Mouse (Mus musculus): ENCODE data around the gene Olfr70. TPM values are rescaled to one million over a fixed set of nuclear protein-coding genes. Genes with fewer than 3 reads are reported as not detected.

Gene Olfr70
- polyA plus RNA-seq, 1 experiment from 2014 or later: not detected

DNA sequence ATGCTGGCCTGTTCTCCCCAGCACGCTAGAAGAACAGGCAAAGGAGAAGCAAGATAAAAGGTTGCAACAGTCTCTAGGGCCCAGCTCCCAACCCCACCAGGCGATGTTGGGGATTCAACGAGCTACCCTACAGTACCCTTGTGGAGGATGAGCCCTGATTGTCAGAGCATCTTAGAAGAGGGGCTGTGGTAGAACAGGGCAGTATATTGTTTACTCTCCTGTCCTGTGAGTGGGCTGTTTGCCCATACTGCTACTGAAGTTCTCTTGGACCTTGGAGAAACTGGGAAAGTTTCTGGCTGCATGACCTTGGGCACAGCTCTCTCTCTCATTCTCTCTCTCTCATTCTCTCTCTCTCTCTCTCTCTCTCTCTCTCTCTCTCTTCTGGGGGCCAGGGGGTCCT is 28.5 kb upstream of the Olfr70 start:
- ATAC-seq (ENCODE audit: low read depth): no peak
- Histone ChIP-seq H3K4me1 (replicated peaks) (peaks cover 54% of the 10 kb centered on the region), H3K27ac (peak overlapping the region; percentile 64), H3K4me3 (replicated peaks) (no peak overlapping the region), H3K9me3 (replicated peaks) (no peaks in the 10 kb centered on the region), H3K4me2 (no peak overlapping the region), H3K27me3 (no peaks in the 10 kb centered on the region), H3K36me3 (no peaks in the 10 kb centered on the region), H3K9ac (no peak overlapping the region)
- WGBS (ENCODE audit: insufficient replicate concordance): 22% methylated on average over 3 of the region's 3 CpGs
- DNase-seq: no peak

DNA sequence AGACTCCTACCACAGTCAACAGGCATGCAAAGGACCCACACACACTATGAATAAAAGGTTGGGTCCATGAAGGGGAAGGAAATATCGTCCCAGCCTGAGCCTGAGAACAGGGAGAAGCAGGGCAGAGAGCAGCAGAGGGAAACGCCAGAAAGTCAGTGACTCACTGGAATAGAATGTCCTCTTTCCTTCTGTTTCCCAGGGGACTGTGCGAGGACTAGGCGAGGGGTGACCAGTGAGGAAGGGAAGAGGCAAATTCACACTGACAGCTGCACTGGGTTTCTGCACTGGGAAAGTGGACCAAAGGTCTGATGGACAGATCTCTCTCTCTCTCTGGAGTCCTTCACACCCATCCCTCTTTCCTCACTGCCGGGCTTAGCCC is 28.0 kb upstream of the Olfr70 start:
- H3K9me3 ChIP-seq (replicated peaks): no peaks in the 10 kb centered on the region
- no peak for DNase-seq

DNA sequence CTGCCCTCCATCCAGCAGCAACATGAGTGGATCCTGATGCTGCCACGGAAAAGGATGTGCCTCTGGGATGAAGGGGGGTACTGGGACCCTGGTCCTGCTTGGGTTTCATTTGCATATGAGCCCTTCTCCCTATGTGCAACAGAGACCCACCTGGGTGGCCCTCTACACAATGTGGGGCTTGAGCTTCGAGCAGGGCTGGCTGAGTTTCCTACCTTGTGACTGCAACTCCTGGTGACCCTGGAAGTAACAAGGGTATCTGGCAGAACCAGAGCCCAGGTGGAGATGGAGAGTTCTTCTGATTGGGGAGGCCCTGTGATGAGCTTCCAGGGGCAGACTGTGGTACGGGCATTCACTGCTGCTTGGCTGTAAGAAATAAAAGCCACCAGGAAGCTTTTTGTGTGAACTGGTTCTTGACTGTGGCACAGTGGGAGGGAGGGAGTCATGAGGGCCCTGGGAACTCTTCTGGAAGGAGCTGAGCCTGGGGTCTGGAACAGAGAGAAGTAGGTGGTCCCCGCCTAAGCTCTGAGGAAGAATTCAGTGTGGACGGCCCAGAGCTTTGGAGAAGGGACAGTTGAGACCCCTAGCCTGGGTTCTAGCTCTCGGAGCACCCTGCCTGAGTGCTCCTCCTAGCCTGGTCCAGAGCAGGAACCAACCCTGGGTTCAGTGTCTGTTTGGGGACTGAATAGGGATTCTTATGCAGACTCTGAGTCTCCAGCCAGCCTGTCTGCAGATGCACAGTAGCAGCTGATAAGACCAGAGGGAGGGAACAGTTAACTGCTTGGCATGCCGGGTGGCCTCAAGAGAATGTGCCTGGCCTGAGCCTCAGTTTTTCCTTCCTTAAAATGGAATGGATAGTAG is 27.3 kb upstream of the Olfr70 start:
- peak overlapping the region; percentile 64 for H3K27ac ChIP-seq
- no peaks in the 10 kb centered on the region for H3K27me3 ChIP-seq
- WGBS (ENCODE audit: insufficient replicate concordance): 41% methylated on average over 7 of the region's 7 CpGs
- peaks cover 54% of the 10 kb centered on the region for H3K4me1 ChIP-seq (replicated peaks)
- ATAC-seq (ENCODE audit: low read depth) (peak; percentile 60), DNase-seq (no peak)
- no peaks in the 10 kb centered on the region for H3K36me3 ChIP-seq
- no peak overlapping the region for H3K4me3 ChIP-seq (replicated peaks)
- H3K9ac ChIP-seq: peak overlapping the region; percentile 26; the same call in 1 of the 2 replicates
- H3K9me3 ChIP-seq (replicated peaks): no peaks in the 10 kb centered on the region
- H3K4me2 ChIP-seq: no peak overlapping the region

More for the DNA sequence above, 28.0 kb upstream of the Olfr70 start:
- Histone ChIP-seq H3K4me1 (replicated peaks) (peaks cover 54% of the 10 kb centered on the region), H3K4me2 (no peak overlapping the region), H3K27ac (peak overlapping the region; percentile 64), H3K9ac (no peak overlapping the region), H3K4me3 (replicated peaks) (no peak overlapping the region), H3K36me3 (no peaks in the 10 kb centered on the region), H3K27me3 (no peaks in the 10 kb centered on the region)
- WGBS (ENCODE audit: insufficient replicate concordance): 27% methylated on average over 5 of the region's 5 CpGs
- ATAC-seq (ENCODE audit: low read depth): no peak

DNA sequence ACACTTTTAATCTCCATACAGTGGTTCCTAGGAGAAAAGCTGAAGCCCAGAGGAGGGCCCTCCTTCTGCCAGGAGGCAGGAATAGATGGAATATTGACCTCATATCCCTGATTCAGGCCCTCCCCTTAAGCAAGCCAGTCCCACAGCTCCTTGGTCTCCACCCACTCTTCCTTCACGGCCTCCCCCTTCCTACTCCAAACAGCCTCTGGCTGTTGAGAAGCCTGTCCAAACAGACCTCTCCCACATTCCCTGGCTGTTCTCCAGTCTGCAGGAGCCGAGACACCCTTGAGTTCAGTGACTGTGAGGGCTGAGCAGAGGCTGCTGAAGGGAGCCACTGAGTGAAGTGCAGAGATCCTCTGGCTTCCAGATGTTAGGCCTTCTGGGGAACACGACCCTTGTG is 26.4 kb upstream of the Olfr70 start, which contains the start of gene Hrct1:
Gene Hrct1 (plus strand): TSS at position 194 of the 400 bp plus-strand sequence.
- Histone ChIP-seq H3K9ac (peak within 1 kb of the TSS; percentile 26; the same call in 1 of the 2 replicates), H3K27ac (peak within 1 kb of the TSS; percentile 64), H3K4me3 (replicated peaks) (no peak within 1 kb of the TSS), H3K4me1 (replicated peaks) (peaks cover 54% of the 10 kb centered on the region), H3K9me3 (replicated peaks) (no peaks in the 10 kb centered on the region), H3K4me2 (no peak within 1 kb of the TSS), H3K27me3 (no peaks in the 10 kb centered on the region), H3K36me3 (no peaks in the 10 kb centered on the region)
- ATAC-seq (ENCODE audit: low read depth) (0 out of 2 replicates have a peak, but pooled peaks have one; percentile 13), DNase-seq (no peak)
- 40% methylated on average over 3 of the region's 3 CpGs for WGBS (ENCODE audit: insufficient replicate concordance)

DNA sequence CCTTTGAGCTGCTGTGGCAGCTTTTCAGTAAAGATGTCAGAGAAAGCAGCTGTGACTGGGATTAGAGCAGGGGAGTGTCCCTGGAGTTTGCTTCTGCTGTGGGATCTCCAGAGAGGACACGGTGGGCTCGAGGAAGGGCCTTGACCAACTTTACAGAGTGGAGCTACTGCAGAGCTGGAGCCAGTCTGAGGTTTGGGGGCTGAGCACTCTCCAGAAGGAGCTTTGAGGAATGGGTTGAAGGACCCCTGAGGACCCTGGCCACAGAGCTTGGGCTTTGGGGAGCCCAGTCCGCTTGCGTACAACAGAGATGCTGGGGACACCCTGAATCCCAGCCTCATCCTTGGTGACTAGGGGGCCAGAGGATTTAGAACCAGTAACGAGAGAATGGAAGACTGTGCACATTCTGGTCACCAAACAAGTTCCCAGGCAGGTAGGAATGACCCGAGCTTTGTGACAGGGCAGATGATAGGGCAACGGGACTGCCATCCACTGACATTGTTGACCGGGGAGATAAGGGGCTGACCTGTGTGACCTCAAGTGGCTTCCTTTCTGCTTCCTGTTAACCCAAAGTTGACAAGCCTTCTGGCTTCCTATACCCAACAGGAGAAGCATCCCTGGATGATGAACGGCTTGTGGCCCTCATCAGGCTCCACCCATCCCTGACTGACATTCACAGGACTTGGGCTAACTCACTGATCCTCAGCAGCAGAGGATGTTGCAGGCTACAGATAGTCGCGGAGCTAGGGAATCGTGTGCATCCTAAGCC is 25.8 kb upstream of the Olfr70 start:
- Histone ChIP-seq H3K36me3 (no peaks in the 10 kb centered on the region), H3K4me1 (replicated peaks) (peaks cover 54% of the 10 kb centered on the region), H3K4me2 (no peak overlapping the region), H3K27me3 (no peaks in the 10 kb centered on the region), H3K4me3 (replicated peaks) (no peak overlapping the region), H3K27ac (no peak overlapping the region), H3K9me3 (replicated peaks) (no peaks in the 10 kb centered on the region), H3K9ac (no peak overlapping the region)
- no peak for DNase-seq
- WGBS (ENCODE audit: insufficient replicate concordance): 33% methylated on average over 12 of the region's 12 CpGs
- no peak for ATAC-seq (ENCODE audit: low read depth)

DNA sequence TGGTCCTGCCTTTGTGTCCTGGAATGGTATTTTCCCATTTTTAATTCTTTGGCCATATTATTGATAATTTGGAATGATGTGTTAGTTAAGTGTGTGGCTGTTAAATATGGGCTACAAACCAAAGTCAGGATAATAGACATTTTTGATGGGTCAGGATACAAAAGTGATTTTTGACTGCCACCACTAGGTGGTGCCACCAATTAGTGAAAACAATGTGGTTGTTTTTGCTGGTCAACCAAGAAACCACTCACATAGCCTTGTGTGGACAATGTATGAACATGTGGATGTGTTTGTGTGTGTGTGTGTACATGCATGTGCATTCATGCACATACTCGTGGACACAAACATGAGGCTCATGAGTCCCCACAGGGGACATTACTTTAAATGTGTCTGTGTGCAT is 24.2 kb upstream of the Olfr70 start:
- DNase-seq: no peak
- no peak for ATAC-seq (ENCODE audit: low read depth)
- WGBS (ENCODE audit: insufficient replicate concordance): 12% methylated on average over 1 of the region's 1 CpGs

DNA sequence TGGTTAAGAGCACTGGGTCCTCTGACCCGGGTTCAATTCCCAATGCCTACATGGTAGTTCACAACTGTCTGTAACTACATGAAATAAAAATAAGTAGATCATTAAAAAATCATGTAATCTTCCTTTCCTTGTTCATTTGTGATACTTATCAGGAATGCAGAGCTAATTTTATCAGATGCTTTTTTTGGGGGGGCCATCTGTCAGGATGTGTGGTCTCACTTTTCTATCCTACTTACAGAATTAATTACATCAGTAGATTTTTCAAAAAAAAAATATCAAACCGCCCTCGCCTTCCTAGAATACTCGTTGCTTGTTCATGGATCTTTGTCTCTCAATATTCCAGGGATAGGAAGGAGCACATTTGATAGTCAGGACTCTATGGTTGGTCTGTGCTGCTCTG is 21.6 kb upstream of the Olfr70 start:
- Histone ChIP-seq H3K4me3 (replicated peaks) (no peak overlapping the region), H3K9me3 (replicated peaks) (no peaks in the 10 kb centered on the region), H3K27me3 (no peaks in the 10 kb centered on the region), H3K4me2 (no peak overlapping the region), H3K36me3 (no peaks in the 10 kb centered on the region), H3K27ac (no peak overlapping the region), H3K9ac (no peak overlapping the region), H3K4me1 (replicated peaks) (peaks cover 14% of the 10 kb centered on the region)
- ATAC-seq (ENCODE audit: low read depth) (no peak), DNase-seq (no peak)
- whole genome bisulfite sequencing (ENCODE audit: insufficient replicate concordance): 60% methylated on average over 4 of the region's 4 CpGs

More for the DNA sequence above, 24.2 kb upstream of the Olfr70 start:
- H3K4me1 ChIP-seq (replicated peaks): peaks cover 40% of the 10 kb centered on the region
- no peak overlapping the region for H3K27ac ChIP-seq
- H3K9me3 ChIP-seq (replicated peaks): no peaks in the 10 kb centered on the region
- H3K36me3 ChIP-seq: no peaks in the 10 kb centered on the region
- no peak overlapping the region for H3K9ac ChIP-seq
- no peak overlapping the region for H3K4me2 ChIP-seq
- no peak overlapping the region for H3K4me3 ChIP-seq (replicated peaks)
- no peaks in the 10 kb centered on the region for H3K27me3 ChIP-seq

DNA sequence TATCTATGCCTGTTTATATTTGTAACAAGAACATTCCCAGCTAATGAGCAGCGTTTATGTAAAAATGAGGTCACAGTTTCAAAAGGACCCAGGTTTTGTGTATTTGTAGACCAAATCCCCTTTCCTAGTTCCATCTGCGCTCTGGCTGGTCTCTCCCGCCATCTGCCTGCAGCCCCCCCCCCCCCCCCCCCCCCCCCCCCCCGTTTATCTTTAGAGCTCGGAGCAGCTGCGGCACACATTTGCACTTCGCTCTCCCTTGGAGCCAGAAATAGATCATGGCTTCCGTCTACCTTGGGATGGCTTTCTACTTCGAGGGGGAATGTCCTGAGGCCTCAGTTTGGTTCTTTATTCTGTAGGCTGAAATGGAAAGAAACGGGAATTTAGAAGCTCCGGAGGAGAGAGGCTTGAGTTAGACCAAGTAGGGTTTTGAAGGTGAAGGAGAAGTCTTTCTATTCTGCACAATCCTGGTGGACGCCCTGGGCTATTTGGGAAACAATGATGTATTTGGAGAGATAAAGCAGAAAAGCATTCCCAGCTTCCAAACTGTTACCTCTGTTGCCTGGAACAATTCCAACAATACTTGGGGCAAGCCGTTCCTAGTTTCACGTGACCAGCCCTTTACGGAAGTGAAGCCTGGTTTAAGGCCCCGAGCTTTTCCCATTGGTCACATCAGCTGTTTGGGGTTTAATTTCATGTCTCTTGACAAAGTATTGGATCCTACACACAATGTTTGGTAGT is 20.1 kb upstream of the Olfr70 start:
- H3K36me3 ChIP-seq: no peaks in the 10 kb centered on the region
- ATAC-seq (ENCODE audit: low read depth) (no peak), DNase-seq (no peak)
- H3K9ac ChIP-seq: no peak overlapping the region
- no peaks in the 10 kb centered on the region for H3K9me3 ChIP-seq (replicated peaks)
- no peak overlapping the region for H3K4me3 ChIP-seq (replicated peaks)
- H3K4me1 ChIP-seq (replicated peaks): no peaks in the 10 kb centered on the region
- no peak overlapping the region for H3K4me2 ChIP-seq
- peaks cover 3% of the 10 kb centered on the region; the same call in 1 of the 2 replicates for H3K27me3 ChIP-seq
- WGBS (ENCODE audit: insufficient replicate concordance): 60% methylated on average over 12 of the region's 16 CpGs
- H3K27ac ChIP-seq: no peak overlapping the region

DNA sequence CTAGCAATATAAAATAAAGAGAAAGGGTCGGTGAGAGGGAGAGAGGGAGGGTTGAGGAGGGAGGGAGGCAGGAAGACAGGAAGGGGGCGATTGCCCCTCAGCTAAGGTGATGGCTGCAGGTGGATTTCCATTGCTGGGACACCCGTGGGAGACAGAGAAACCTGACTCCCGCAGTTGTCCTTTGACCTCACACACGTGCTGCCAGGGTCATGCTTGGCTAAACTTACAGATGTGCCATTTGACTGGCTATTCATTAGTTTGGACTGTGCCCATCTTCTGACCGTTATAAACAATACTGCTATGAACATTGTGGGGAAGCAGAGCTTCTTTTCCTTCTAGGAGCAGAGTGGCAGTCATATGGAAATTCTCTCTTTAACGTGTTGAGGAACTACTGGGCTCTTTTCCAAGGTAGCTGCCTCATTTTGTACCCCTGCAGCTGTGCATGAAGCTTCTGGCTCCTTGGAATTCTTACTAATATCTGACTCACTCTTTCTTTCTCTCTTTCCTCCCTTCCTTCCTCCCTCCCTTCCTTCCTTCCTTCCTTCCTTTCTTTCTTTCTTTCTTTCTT is 13.1 kb upstream of the Olfr70 start:
- H3K27me3 ChIP-seq: peaks cover 23% of the 10 kb centered on the region
- H3K27ac ChIP-seq: no peak overlapping the region
- H3K4me3 ChIP-seq (replicated peaks): no peak overlapping the region
- H3K4me2 ChIP-seq: no peak overlapping the region
- WGBS (ENCODE audit: insufficient replicate concordance): 37% methylated on average over 7 of the region's 7 CpGs
- DNase-seq: no peak
- H3K9ac ChIP-seq: no peak overlapping the region
- H3K36me3 ChIP-seq: no peaks in the 10 kb centered on the region
- no peaks in the 10 kb centered on the region for H3K9me3 ChIP-seq (replicated peaks)
- ATAC-seq (ENCODE audit: low read depth): no peak
- H3K4me1 ChIP-seq (replicated peaks): no peaks in the 10 kb centered on the region

DNA sequence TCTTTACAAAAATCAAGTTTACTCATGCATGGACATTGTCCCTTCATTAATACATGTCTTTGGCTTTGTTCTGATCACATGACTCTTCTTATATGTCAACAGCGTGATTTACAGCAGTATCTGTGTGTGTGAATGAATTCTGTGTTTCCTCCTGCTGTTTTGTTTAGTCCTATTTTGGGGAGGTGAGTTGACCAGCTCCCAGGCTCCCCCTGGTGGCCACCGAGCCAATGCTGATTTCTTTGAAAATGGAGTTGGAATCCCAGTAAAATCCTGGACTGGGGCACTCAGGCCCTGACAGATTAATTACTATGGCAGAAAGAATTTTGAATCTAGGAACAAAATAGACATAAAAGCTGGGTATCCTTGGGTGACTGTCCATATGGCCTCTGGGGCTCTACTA is 11.2 kb upstream of the Olfr70 start:
- peak; percentile 52 for DNase-seq
- H3K27me3 ChIP-seq: peaks cover 26% of the 10 kb centered on the region
- no peak overlapping the region for H3K27ac ChIP-seq
- H3K4me1 ChIP-seq (replicated peaks): no peaks in the 10 kb centered on the region
- H3K4me2 ChIP-seq: no peak overlapping the region
- no peak overlapping the region for H3K4me3 ChIP-seq (replicated peaks)
- no peaks in the 10 kb centered on the region for H3K36me3 ChIP-seq
- no peak for ATAC-seq (ENCODE audit: low read depth)
- H3K9ac ChIP-seq: no peak overlapping the region
- no peaks in the 10 kb centered on the region for H3K9me3 ChIP-seq (replicated peaks)
- 1% methylated on average over 2 of the region's 2 CpGs for WGBS (ENCODE audit: insufficient replicate concordance)

DNA sequence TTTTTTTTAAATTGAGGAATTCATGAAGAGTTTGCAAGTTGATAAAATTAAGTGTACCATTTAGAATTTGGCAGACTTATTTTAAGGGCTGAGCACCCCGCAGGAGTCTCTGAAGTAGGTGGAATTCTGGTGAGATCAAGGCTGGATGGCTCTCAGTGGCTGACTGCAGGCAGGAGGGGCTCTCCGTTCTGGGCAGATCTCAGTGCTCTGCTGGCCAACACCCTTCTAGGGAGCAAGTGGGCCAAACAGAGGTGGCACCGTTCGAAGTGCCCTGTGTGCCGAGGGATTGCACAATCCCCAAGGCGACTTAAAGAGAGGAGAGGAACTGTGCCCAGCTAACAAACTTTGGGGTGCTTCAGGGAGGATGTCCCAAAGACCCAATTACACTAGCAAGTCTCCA is 9.3 kb upstream of the Olfr70 start, which contains the start of gene Olfr71:
Gene Olfr71 (minus strand): TSS at position 387 of the 400 bp plus-strand sequence.
- H3K27ac ChIP-seq: no peak within 1 kb of the TSS
- H3K4me1 ChIP-seq (replicated peaks): no peaks in the 10 kb centered on the region
- 55% methylated on average over 6 of the region's 6 CpGs for WGBS (ENCODE audit: insufficient replicate concordance)
- H3K9ac ChIP-seq: no peak within 1 kb of the TSS
- H3K27me3 ChIP-seq: peaks cover 22% of the 10 kb centered on the region; the same call in 1 of the 2 replicates
- H3K4me3 ChIP-seq (replicated peaks): no peak within 1 kb of the TSS
- H3K4me2 ChIP-seq: no peak within 1 kb of the TSS
- H3K9me3 ChIP-seq (replicated peaks): no peaks in the 10 kb centered on the region
- no peaks in the 10 kb centered on the region for H3K36me3 ChIP-seq
- ATAC-seq (ENCODE audit: low read depth) (no peak), DNase-seq (no peak)

Measured in liver, embryonic 13.5 days (tissue).